Mouse (Mus musculus): ENCODE data around the gene Notch1.

DNA sequence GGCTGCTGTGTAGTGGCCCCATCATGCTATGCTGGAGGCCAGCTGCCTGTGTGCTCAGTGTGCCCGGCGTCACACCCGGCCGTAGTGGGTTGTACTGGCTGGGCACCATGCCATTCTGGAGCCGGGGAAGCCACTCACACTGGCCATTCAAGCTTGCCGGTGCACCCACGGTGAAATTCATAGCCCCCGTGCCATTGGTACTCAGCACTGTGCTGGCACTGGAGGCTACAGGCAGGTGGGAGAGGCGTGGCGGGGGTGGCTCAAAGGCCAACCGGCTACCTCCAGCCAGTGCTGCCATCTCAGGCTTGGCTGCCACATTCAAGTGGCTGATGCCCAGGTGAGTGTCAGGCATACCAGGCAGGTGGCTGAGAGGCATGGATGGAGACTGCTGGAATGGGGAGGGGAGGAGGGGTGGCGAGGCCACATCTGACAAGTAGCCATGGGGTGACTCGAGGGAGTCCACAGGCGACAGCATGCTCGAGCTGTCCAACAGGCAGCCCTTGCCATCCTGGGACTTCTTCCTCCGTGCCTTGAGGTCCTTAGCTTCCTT is 56.3 kb downstream of the Notch1 start:
- TF ChIP-seq POLR2A (IDR thresholded peaks at IDR 0.05; ENCODE audit: borderline replicate concordance, low read depth, low read length) (no peak), CTCF (IDR thresholded peaks at IDR 0.05; ENCODE audit: low read depth, low read length) (no peak)
